In the genomic region with DNA sequence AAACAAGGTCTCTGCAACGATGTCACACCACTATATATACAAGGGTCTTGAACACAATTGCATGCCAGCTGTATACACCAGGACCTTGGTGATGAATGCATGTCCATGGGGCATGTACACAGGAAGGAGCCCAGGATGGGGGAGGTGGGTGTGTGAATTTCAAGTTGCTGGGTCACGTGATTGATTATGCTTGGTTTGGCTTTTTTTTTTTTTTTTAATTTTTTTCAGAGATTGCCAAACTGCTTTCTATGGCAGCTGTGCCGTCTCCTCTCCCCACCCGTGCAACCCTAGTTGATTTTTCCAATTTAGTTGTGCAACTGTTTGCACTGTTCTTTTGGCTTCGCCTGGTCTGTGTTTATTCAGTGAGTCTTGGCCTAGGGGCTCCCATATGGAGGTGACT, we compare ENCODE assay signal across 1 mouse cellular context.
TF ChIP-seq lines count a peak whose summit lies in the region.

No protein-coding gene starts in this region.

TF ChIP-seq in MEL, 35 proteins besides CTCF, POLR2A, EP300 and RAD21 (continued from another document):
- peak; percentile 53 for TF ChIP-seq USF1 (IDR thresholded peaks at IDR 0.05; ENCODE audit: low read depth, low read length)
